Mouse (Mus musculus) ovary, adult 10 weeks (tissue): Measurements from ENCODE around the gene Zmym4. TPM values are rescaled to one million over a fixed set of nuclear protein-coding genes. Genes with fewer than 3 reads are reported as not detected.

ENCODE experiments used
- polyA plus RNA-seq: library from polyadenylated mRNA; stranded (reverse); fragments of 350-450 nt; fragmentation: Illumina TruSeq; extraction: RNeasy Lipid Tissue Mini Kit (QIAGEN cat#74804); gene quantifications from one replicate; pipeline ENCODE4 v1.2.3, GENCODE M21; 2014

The Zmym4 gene
- 126 TPM for polyA plus RNA-seq

DNA sequence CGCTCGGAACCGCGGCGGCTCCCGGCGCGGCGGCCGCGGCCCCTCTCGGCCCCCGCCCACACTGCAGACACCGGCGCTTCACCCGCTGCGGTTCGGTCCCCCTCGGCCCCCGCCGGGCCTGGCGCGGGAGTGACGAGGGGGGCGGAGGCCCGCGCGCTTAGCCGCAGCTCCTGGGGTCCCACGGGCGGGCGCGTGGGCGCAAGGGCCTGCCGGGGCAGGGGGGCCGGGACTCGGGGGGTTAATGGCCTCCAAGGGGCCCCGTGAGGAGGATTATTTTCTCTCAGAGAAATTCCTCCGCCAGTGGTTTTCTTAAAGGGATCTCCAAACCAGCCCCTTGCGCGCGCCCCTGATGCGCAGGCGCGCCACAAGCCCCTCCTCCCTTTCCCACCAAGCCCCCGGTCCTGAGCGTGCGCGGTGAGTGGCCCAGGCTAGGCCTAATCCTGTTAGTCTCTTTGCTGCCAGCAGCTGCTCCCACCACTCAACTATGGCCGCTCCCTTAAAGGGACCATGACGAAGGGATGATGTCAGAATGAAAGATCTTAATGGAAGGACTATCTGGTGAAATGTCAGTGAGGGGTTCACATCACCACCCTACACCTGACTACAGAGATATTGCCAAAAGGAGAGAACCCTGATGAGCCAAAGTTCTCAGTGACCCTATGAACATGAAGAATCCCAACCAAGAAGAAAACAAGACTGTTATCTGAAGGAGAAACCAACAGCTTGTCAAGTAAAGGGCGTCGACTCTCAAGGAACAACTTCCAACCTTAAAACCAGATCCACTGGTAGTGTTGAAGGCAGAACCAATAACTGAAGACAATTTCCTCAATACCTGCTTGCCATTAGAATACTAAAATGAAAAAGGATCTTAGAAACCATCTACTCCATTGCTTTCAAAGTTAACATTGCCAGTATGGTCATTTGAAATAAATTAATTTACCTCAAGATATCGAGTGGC, at the start of gene Zmym4:
TSS of gene Zmym4 (minus strand) at position 272 of the 958 bp plus-strand sequence.

Other genes with a start within 250 kb of the Zmym4 start
- 0.71 TPM for gene Tfap2e, start 231.9 kb downstream of the Zmym4 start, polyA plus RNA-seq
- gene Ncdn, start 214.7 kb downstream of the Zmym4 start, polyA plus RNA-seq = 0.26 TPM
- gene AU040320, start 214.6 kb downstream of the Zmym4 start, polyA plus RNA-seq = 6.7 TPM
- 716 TPM for gene Sfpq, start 53.2 kb upstream of the Zmym4 start, polyA plus RNA-seq
- 40.3 TPM for gene Zmym1, start 93.0 kb upstream of the Zmym4 start, polyA plus RNA-seq
- gene Zmym6, start 109.2 kb upstream of the Zmym4 start, polyA plus RNA-seq = 31.5 TPM
- gene Tmem35b, start 155.6 kb upstream of the Zmym4 start, polyA plus RNA-seq = 23.5 TPM
- not detected for gene Dlgap3, start 201.1 kb upstream of the Zmym4 start, polyA plus RNA-seq